Mouse (Mus musculus): ENCODE measurements at regions not wholly inside any gene's neighbourhood (a gene's known extent, or its start where the extent isn't known, plus 50 kb on each side); places are given as distances from the start of the nearest gene placed in this dataset.

DNA sequence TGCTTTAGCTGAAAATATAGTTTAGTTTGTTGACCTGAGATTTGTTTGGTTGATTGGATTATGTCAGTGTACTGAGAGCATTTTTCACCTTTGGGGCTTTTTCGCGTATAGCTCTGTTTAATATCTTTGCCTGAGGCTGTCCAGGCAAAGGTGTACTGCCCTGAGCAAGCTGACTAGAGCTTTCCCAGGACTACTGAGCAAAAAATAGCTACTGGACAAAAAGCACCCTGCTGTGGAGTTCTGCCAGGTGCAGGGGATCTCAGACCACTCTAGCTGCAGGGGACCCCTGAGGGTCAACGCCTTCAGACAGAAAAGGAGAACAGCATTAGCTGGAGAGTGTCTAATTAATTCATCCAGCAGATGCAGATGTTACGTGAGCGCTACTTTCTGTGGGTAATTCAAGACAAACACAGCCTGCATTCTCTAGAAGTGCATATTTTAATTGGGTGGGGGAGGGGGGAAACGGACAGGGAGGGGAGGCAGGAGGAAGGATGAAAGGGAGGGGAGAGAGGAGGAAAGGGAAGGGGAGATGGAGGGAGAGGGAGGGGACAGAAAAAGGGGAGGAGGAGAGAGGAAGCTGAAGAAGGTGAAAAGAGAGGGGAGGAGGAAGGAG, 61.7 kb downstream of the Thnsl1 start:
- Histone ChIP-seq H3K9me3 (ENCODE audit: control insufficient read depth, low read length) (no peaks in the 10 kb centered on the region), H3K4me3 (ENCODE audit: low read length) (no peak overlapping the region; the same call in 1 of the 2 replicates), H3K27ac (ENCODE audit: low read depth, low read length) (no peak overlapping the region), H3K27me3 (replicated peaks; ENCODE audit: control insufficient read depth, insufficient read depth, low read length) (no peaks in the 10 kb centered on the region), H3K36me3 (ENCODE audit: control insufficient read depth, insufficient read depth, low read length) (no peaks in the 10 kb centered on the region), H3K4me2 (ENCODE audit: low read length) (peak overlapping the region; percentile 34), H3K9ac (ENCODE audit: low read depth, low read length) (no peak overlapping the region), H3K4me1 (ENCODE audit: control insufficient read depth, insufficient read depth, low read depth, low read length) (peaks cover 11% of the 10 kb centered on the region)
- 16% methylated on average over 6 of the region's 6 CpGs for WGBS
- 0 out of 2 replicates have a peak, but pooled peaks have one; percentile 19 for ATAC-seq

DNA sequence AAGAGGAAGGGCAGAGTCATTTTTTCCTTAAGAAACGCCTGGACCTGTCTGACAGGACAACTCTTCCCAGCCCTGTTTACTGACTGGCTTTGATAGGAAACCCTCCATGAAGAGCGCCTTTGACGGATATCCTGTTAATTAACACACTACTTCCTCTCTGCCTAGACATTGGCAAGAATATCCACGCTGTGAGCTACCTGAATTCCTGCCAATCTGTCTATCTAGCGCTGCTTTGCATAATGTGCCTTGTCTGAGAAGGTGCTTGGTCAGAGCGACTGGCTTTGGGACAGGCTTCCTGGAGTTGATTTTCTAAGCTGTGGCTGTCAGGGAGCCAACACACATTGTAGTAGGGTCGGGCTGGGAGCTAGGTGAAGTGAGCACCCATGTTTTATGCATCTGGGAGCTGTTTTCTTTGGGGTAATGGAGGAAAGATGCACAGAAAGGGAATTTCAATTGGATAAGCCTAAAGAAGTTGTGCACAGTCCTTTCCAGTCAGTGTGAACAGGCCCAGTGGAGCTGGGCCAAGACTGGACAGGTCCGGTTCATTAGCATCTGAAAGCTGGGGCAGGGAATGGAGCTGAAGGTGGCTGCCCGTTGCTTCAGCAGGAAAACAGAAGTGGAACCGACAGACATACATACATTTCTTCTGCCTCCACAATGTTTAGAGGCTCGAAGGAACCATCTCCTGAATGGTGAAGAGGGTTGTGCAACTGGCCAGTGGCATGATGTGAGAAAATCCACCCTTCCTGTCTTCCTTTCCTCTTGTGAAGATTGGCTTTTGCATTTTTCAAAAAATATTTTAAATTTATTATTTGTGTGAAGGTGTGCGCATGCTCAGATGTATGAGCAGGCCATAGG, 64.7 kb downstream of the Thnsl1 start:
- Histone ChIP-seq H3K9ac (ENCODE audit: low read depth, low read length) (no peak overlapping the region), H3K4me3 (ENCODE audit: low read length) (no peak overlapping the region), H3K9me3 (ENCODE audit: control insufficient read depth, low read length) (no peaks in the 10 kb centered on the region), H3K4me1 (ENCODE audit: control insufficient read depth, insufficient read depth, low read depth, low read length) (peaks cover 11% of the 10 kb centered on the region), H3K4me2 (ENCODE audit: low read length) (no peak overlapping the region), H3K27ac (ENCODE audit: low read depth, low read length) (peak overlapping the region; percentile 70), H3K36me3 (ENCODE audit: control insufficient read depth, insufficient read depth, low read length) (no peaks in the 10 kb centered on the region), H3K27me3 (replicated peaks; ENCODE audit: control insufficient read depth, insufficient read depth, low read length) (no peaks in the 10 kb centered on the region)
- WGBS: 50% methylated on average over 12 of the region's 12 CpGs
- ATAC-seq: peak; percentile 93

DNA sequence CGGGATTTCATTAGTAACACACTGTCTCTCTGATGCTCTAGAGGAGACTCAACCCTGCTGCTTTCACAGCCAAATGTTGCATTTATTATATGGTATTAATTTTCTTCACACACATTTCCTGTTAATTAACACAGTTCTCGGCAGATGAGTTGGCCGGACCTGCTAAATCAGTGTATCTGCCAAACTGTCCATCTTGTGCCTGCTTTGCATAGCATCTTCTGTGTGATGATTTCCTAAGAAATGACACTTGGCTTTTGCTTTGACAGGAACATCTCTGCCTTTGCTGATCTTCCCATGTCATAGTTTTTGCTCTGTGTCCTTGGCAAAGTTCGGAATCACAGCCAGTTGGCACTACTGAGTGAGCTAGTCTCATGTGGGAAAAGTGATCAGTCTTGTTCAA, 67.9 kb downstream of the Thnsl1 start:
- Histone ChIP-seq H3K36me3 (ENCODE audit: control insufficient read depth, insufficient read depth, low read length) (no peaks in the 10 kb centered on the region), H3K9me3 (ENCODE audit: control insufficient read depth, low read length) (no peaks in the 10 kb centered on the region), H3K4me2 (ENCODE audit: low read length) (no peak overlapping the region), H3K4me1 (ENCODE audit: control insufficient read depth, insufficient read depth, low read depth, low read length) (peaks cover 5% of the 10 kb centered on the region), H3K9ac (ENCODE audit: low read depth, low read length) (no peak overlapping the region), H3K27me3 (replicated peaks; ENCODE audit: control insufficient read depth, insufficient read depth, low read length) (no peaks in the 10 kb centered on the region), H3K4me3 (ENCODE audit: low read length) (no peak overlapping the region), H3K27ac (ENCODE audit: low read depth, low read length) (no peak overlapping the region)
- 60% methylated on average over 4 of the region's 4 CpGs for WGBS
- ATAC-seq: no peak

DNA sequence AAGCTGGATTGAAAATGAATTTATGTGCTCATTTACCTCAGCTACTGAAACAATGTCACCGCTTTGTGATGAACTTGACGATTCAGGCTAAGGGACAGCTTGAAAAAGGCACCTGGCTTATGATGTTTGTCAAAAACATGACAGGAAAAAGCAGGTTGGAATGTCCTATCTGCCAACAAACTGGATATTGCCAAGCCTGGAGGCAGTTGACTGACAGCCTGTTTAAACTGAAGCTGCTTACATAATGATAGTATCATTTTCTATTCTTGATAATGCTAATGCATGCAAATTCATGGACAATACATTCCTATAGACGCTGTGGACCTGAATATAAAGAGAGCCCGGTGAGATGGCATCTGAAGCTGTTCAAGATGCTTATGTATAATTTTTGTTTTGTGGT, 69.8 kb downstream of the Thnsl1 start:
- peaks cover 1% of the 10 kb centered on the region for H3K4me1 ChIP-seq (ENCODE audit: control insufficient read depth, insufficient read depth, low read depth, low read length)
- ATAC-seq: no peak
- H3K36me3 ChIP-seq (ENCODE audit: control insufficient read depth, insufficient read depth, low read length): no peaks in the 10 kb centered on the region
- H3K27ac ChIP-seq (ENCODE audit: low read depth, low read length): no peak overlapping the region
- H3K9ac ChIP-seq (ENCODE audit: low read depth, low read length): no peak overlapping the region
- H3K4me3 ChIP-seq (ENCODE audit: low read length): no peak overlapping the region
- no peak overlapping the region for H3K4me2 ChIP-seq (ENCODE audit: low read length)
- WGBS: 49% methylated on average over 4 of the region's 4 CpGs
- no peaks in the 10 kb centered on the region for H3K9me3 ChIP-seq (ENCODE audit: control insufficient read depth, low read length)
- no peaks in the 10 kb centered on the region for H3K27me3 ChIP-seq (replicated peaks; ENCODE audit: control insufficient read depth, insufficient read depth, low read length)

DNA sequence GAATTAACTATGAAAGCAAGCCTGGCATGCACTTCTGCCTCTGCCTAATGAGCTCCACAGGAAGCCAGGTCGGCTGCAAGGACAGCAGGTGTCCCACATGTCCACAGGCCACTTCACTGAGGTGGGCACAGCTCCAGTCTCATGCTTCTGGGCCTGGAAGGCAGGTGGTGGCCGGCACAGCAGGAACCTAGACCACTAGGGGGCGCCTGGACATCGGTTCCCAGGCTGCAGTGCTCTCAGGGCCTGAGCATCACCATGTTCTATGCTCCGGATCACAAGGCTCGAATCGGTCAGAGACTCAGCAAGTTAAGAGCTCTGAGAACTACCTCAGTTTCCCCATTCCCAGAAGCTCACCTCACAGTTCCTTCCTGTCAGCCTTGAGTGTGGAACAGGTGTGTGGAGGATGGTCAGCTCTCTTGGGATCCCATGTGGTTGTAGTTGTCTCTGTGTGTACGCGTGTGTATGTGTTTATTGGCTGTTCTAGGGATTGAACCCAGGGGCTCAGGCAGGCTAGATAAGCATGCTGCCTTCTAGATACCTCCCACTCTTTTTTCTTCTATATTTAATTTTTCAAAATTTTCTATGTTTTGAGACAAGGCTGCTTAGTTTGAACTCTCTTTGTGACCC, 75.4 kb downstream of the Thnsl1 start:
- Histone ChIP-seq H3K36me3 (ENCODE audit: control insufficient read depth, insufficient read depth, low read length) (no peaks in the 10 kb centered on the region), H3K4me1 (ENCODE audit: control insufficient read depth, insufficient read depth, low read depth, low read length) (no peaks in the 10 kb centered on the region), H3K27me3 (replicated peaks; ENCODE audit: control insufficient read depth, insufficient read depth, low read length) (no peaks in the 10 kb centered on the region), H3K4me2 (ENCODE audit: low read length) (no peak overlapping the region), H3K9me3 (ENCODE audit: control insufficient read depth, low read length) (no peaks in the 10 kb centered on the region; the same call in 1 of the 2 replicates), H3K9ac (ENCODE audit: low read depth, low read length) (no peak overlapping the region), H3K27ac (ENCODE audit: low read depth, low read length) (no peak overlapping the region), H3K4me3 (ENCODE audit: low read length) (no peak overlapping the region)
- 32% methylated on average over 9 of the region's 9 CpGs for WGBS
- ATAC-seq: peak; percentile 92

DNA sequence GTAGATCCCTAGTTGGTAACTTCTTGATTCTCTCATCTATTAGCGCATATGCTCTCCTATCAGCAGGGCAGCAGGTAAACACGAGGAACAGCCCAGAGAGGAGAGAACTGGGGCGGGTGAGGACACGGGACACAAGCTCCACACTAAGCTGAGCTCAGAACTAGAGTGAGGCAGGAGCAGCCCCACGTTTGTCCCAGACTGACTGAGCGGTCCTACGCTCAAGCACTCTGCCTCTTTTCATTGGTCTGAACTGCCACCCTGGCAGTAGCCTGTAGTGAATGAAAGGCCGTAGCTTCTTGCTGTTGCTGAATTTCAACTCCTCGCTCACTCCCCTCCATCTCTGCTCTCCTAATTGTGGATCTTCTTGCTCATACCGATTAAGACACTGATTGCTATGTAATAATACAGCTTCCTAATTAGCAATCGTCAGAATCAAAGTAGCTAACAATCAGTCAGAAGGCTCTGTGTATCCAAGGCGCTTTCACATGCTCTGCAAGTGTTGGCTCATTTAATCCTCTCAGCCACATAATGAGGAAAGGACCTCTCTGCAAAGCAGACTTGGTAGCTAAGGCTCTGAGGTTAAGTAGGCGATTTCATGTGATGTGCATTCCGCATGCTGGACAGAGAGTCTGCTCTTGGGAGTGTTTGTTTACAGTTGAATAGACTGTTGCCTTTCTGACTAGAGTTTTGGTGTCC, 77.1 kb downstream of the Thnsl1 start:
- Histone ChIP-seq H3K36me3 (ENCODE audit: control insufficient read depth, insufficient read depth, low read length) (no peaks in the 10 kb centered on the region), H3K27ac (ENCODE audit: low read depth, low read length) (no peak overlapping the region), H3K27me3 (replicated peaks; ENCODE audit: control insufficient read depth, insufficient read depth, low read length) (no peaks in the 10 kb centered on the region), H3K9ac (ENCODE audit: low read depth, low read length) (no peak overlapping the region), H3K4me3 (ENCODE audit: low read length) (no peak overlapping the region), H3K4me2 (ENCODE audit: low read length) (no peak overlapping the region), H3K9me3 (ENCODE audit: control insufficient read depth, low read length) (no peaks in the 10 kb centered on the region; the same call in 1 of the 2 replicates), H3K4me1 (ENCODE audit: control insufficient read depth, insufficient read depth, low read depth, low read length) (no peaks in the 10 kb centered on the region)
- WGBS: 61% methylated on average over 14 of the region's 14 CpGs
- peak; percentile 78 for ATAC-seq

- Histone ChIP-seq H3K4me3 (ENCODE audit: low read length) (no peak overlapping the region), H3K36me3 (ENCODE audit: control insufficient read depth, insufficient read depth, low read length) (no peaks in the 10 kb centered on the region), H3K27ac (ENCODE audit: low read depth, low read length) (no peak overlapping the region), H3K9me3 (ENCODE audit: control insufficient read depth, low read length) (no peaks in the 10 kb centered on the region; the same call in 1 of the 2 replicates), H3K4me1 (ENCODE audit: control insufficient read depth, insufficient read depth, low read depth, low read length) (no peaks in the 10 kb centered on the region), H3K4me2 (ENCODE audit: low read length) (no peak overlapping the region), H3K27me3 (replicated peaks; ENCODE audit: control insufficient read depth, insufficient read depth, low read length) (no peaks in the 10 kb centered on the region), H3K9ac (ENCODE audit: low read depth, low read length) (no peak overlapping the region)
- ATAC-seq: no peak
- WGBS: over 99% methylated on average over 3 of the region's 3 CpGs
Measured at GRCm38 (mm10) chr2:21284881-21285280, 79.4 kb downstream of the Thnsl1 start.

- no peak for ATAC-seq
- H3K4me2 ChIP-seq (ENCODE audit: low read length): no peak overlapping the region
- no peaks in the 10 kb centered on the region for H3K27me3 ChIP-seq (replicated peaks; ENCODE audit: control insufficient read depth, insufficient read depth, low read length)
- no peaks in the 10 kb centered on the region; the same call in 1 of the 2 replicates for H3K9me3 ChIP-seq (ENCODE audit: control insufficient read depth, low read length)
- no peak overlapping the region for H3K4me3 ChIP-seq (ENCODE audit: low read length)
- no peak overlapping the region for H3K27ac ChIP-seq (ENCODE audit: low read depth, low read length)
- H3K9ac ChIP-seq (ENCODE audit: low read depth, low read length): no peak overlapping the region
- no peaks in the 10 kb centered on the region for H3K36me3 ChIP-seq (ENCODE audit: control insufficient read depth, insufficient read depth, low read length)
- peaks cover 4% of the 10 kb centered on the region for H3K4me1 ChIP-seq (ENCODE audit: control insufficient read depth, insufficient read depth, low read depth, low read length)
- WGBS: 87% methylated on average over 13 of the region's 13 CpGs
Measured at GRCm38 (mm10) chr2:21287786-21288185, 79.6 kb upstream of the Gpr158 start.

Measured in hindbrain, embryonic 16.5 days (tissue).